Mouse (Mus musculus): Measurements from ENCODE around the gene Pigl.

GRCm38 (mm10) chr11:62551226-62552119 lies 93.2 kb downstream of the Pigl start:
- TF ChIP-seq EP300 (IDR thresholded peaks at IDR 0.05; ENCODE audit: low read depth): peak; percentile 54
- no peak for TF ChIP-seq CTCF (IDR thresholded peaks at IDR 0.05; ENCODE audit: low read depth)

Data from liver, embryonic 14.5 days (tissue).